Mouse (Mus musculus) liver, embryonic 16.5 days (tissue): Measurements from ENCODE around the gene Cdc42se1. TPM values are rescaled to one million over a fixed set of nuclear protein-coding genes. Genes with fewer than 3 reads are reported as not detected.
A peak's percentile ranks its signal among the peaks of the same experiment; 100 is the strongest.

Source experiments
- ATAC-seq: fragments of 200-750 bp; cut with Nextera tagmentation; 2 replicates; pipeline ENCODE4 v1.8.0; 2017; ENCODE audit warnings: low read depth, mild to moderate bottlenecking, moderate number of reproducible peaks, moderate library complexity
- H3K27ac ChIP-seq: fragments of 300-500 bp; sonication (generic); 2 replicates; pipeline ENCODE4 v1.5.1; 2014; ENCODE audit warnings: mild to moderate bottlenecking, low read length
- H3K27me3 ChIP-seq: fragments of 300-500 bp; sonication (generic); 2 replicates; pipeline ENCODE4 v1.6.1; 2014; ENCODE audit warnings: low read depth, low read length, mixed read lengths; ENCODE audit not compliant: control insufficient read depth, insufficient read depth
- H3K36me3 ChIP-seq: fragments of 300-500 bp; sonication (generic); 2 replicates; pipeline ENCODE4 v1.6.1; 2014; ENCODE audit warnings: mild to moderate bottlenecking; ENCODE audit not compliant: control insufficient read depth, insufficient read depth
- H3K4me1 ChIP-seq: fragments of 300-500 bp; sonication (generic); 2 replicates; pipeline ENCODE4 v1.6.1; 2014; ENCODE audit warnings: low read depth, low read length, mixed read lengths; ENCODE audit not compliant: control insufficient read depth
- H3K4me2 ChIP-seq: fragments of 300-500 bp; sonication (generic); 2 replicates; pipeline ENCODE4 v1.6.1; 2014; ENCODE audit warnings: low read depth, low read length, mixed read lengths
- H3K4me3 ChIP-seq: fragments of 300-500 bp; sonication (generic); 2 replicates; pipeline ENCODE4 v1.5.1; 2014; ENCODE audit warnings: low read depth, mild to moderate bottlenecking, low read length
- H3K9ac ChIP-seq: fragments of 300-500 bp; sonication (generic); 2 replicates; pipeline ENCODE4 v1.6.1; 2014; ENCODE audit warnings: low read depth, low read length
- H3K9me3 ChIP-seq: fragments of 300-500 bp; sonication (generic); replicated peaks from 2 replicates; pipeline ENCODE4 v1.6.1; 2016; ENCODE audit warnings: low read length; ENCODE audit not compliant: control insufficient read depth
- WGBS: fragments of 180-500 bp; shearing (Covaris S2); extraction: QIAGEN DNeasy Blood & Tissue Kit; methylation state at CpG from one replicate; pipeline ENCODE4 v1.1.7; 2014; ENCODE audit not compliant: insufficient replicate concordance; 5-methylcytosine and 5-hydroxymethylcytosine counted together
- polyA plus RNA-seq: library from polyadenylated mRNA; unstranded; fragments of >200 nt; fragmentation: Nextera tagmentation; extraction: Ambion mirVana; gene quantifications from 2 replicates; pipeline ENCODE4 v1.2.1, GENCODE M21; 2015

The Cdc42se1 gene
- 36.4 and 37.3 TPM in 2 replicates for polyA plus RNA-seq

DNA sequence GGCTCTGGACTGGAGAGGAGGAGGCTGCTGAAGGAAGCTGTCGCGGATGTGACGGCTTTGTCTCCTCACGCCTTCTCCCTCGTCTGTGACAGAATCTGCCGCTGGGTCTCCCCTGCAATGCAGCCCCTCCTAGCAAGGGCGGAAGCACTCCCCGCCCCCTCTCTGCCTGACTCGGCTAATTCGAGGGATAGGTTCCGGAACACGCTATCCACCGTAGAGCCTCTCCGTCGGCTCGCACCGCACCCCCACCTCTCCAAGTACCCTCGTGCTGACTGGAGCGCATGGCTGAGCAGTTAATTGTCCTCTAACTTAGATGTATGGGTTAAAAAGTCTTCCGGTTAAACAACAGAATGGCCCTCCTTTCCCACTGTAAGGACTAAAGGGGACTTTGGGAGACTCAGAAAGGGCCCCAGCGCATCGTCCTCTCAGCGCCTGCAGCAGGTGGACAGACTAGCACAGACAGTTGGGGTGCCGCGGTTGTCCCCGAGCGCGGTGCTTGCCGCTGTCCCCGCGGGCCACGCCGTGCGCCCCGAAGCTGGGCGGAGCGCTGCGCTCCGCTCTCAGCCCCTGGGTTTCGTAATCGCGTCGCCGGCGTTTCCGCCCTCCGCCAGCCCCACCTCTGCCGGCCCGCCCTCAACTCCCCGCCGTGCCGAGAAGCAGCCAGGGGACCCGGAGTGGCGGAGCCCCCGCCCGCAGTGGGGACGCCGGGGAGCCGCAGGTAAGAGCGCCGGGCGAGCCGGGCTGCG is at the start of gene Cdc42se1:
TSS of gene Cdc42se1 (plus strand) at position 585 of the 746 bp plus-strand sequence.
- Histone ChIP-seq H3K36me3 (peaks cover 15% of the 10 kb centered on the region), H3K27ac (peak within 1 kb of the TSS; percentile 90), H3K4me2 (peak within 1 kb of the TSS; percentile 99), H3K4me1 (peaks cover 34% of the 10 kb centered on the region), H3K27me3 (no peaks in the 10 kb centered on the region), H3K9ac (peak within 1 kb of the TSS; percentile 78), H3K4me3 (peak within 1 kb of the TSS; percentile 73), H3K9me3 (no peaks in the 10 kb centered on the region)
- peak; percentile 92 for ATAC-seq
- under 1% methylated on average over 64 of the region's 64 CpGs for WGBS

DNA sequence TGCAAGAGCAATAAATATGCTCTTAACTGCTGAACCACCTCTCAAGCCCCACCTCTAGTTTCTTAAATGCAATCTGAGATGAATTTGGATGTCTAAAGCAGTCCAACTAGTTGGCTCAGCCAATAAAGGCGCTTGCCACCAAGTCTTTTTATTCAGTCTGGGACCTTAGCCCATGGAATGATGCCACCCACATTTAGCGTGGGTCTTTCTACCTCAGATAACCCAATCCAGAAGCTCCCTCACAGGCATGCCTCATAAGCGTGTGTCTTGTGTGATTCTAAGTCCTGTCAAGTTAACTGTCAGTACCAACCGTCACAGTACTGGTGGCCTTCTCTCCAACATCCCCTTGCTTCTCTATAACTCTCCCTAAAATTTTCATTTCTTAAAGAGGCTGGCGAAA is 49.6 kb upstream of the Cdc42se1 start:
- Histone ChIP-seq H3K9ac (no peak overlapping the region), H3K4me2 (no peak overlapping the region), H3K36me3 (peaks cover 9% of the 10 kb centered on the region), H3K4me3 (no peak overlapping the region), H3K27me3 (peaks cover 8% of the 10 kb centered on the region), H3K9me3 (no peaks in the 10 kb centered on the region), H3K4me1 (peaks cover 2% of the 10 kb centered on the region), H3K27ac (no peak overlapping the region)
- 65% methylated on average over 5 of the region's 5 CpGs for WGBS
- ATAC-seq, result no peak

DNA sequence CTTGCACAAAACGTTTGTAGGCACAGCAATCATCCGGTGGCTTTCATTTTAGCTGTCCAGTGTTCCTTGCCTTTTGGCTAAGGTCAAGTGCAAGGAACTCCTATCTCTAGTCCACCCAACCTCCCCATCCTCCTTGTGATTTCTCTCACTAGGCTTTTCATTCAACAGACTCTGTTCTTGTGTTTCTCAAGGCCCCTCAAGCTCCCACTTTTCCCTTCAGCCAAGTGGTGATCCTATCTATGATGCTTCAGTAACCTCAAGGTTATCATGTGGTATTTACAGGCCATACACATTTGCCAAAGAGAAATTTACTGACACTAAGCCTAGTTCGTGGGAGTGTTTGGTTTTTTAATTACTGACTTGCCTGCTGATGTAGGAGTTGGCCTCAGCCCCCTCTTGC is 48.6 kb upstream of the Cdc42se1 start:
- peaks cover 3% of the 10 kb centered on the region; the same call in 1 of the 2 replicates for H3K27me3 ChIP-seq
- H3K27ac ChIP-seq, result no peak overlapping the region
- ATAC-seq, result no peak
- WGBS, result 55% methylated on average over 3 of the region's 3 CpGs
- peaks cover 19% of the 10 kb centered on the region for H3K36me3 ChIP-seq
- no peaks in the 10 kb centered on the region for H3K4me1 ChIP-seq
- H3K9ac ChIP-seq, result no peak overlapping the region
- no peak overlapping the region for H3K4me3 ChIP-seq
- no peak overlapping the region for H3K4me2 ChIP-seq
- no peaks in the 10 kb centered on the region for H3K9me3 ChIP-seq

- H3K9me3 ChIP-seq, result no peaks in the 10 kb centered on the region
- H3K27ac ChIP-seq, result no peak overlapping the region
- H3K4me3 ChIP-seq, result no peak overlapping the region
- ATAC-seq, result no peak
- 49% methylated on average over 1 of the region's 1 CpGs for WGBS
- H3K4me2 ChIP-seq, result no peak overlapping the region
- peaks cover 35% of the 10 kb centered on the region for H3K36me3 ChIP-seq
- H3K27me3 ChIP-seq, result no peaks in the 10 kb centered on the region
- no peak overlapping the region for H3K9ac ChIP-seq
- H3K4me1 ChIP-seq, result no peaks in the 10 kb centered on the region
These were observed 46.7 kb upstream of the Cdc42se1 start for GRCm38 (mm10) chr3:95181841-95182240.

DNA sequence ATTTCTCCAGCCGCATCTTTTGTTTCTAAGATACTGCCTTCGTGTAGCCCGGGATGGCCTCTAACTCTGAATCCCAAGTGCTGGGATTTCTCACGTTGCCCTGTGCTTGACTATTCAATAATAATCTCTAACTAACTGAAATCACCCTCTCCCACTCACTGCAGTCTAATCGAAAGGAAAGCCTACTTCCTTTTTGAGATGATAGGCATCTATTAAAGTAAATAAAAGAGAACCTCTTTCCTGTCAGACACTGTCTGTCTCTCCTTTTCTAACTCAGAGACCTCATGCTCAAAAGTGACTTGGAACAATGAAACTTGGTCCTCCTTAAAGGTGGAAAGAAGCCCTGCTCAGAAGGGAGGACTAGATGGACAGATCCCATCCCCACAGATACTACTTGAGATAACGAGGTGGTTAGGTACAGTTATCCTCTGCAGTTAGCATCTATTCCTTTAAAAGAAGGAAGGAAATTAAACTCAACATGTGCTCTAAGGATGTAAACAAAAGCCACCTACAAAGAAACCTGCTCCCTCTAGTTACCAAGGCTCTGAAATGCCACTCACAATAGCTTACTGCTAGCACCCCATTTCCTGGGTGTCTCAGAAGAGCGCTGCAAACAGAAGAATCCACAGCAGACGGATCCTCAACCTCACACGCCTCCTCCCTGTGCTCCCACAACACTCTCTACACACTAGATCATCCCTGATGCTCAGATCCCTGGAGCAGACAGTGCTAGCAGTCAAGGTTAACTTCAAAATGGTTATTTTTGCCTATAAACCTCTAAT is 43.5 kb upstream of the Cdc42se1 start:
- Histone ChIP-seq H3K9ac (no peak overlapping the region), H3K4me3 (no peak overlapping the region), H3K9me3 (no peaks in the 10 kb centered on the region), H3K27me3 (no peaks in the 10 kb centered on the region), H3K36me3 (peaks cover 63% of the 10 kb centered on the region), H3K4me1 (no peaks in the 10 kb centered on the region), H3K27ac (no peak overlapping the region), H3K4me2 (no peak overlapping the region)
- 78% methylated on average over 9 of the region's 9 CpGs for WGBS
- no peak for ATAC-seq

DNA sequence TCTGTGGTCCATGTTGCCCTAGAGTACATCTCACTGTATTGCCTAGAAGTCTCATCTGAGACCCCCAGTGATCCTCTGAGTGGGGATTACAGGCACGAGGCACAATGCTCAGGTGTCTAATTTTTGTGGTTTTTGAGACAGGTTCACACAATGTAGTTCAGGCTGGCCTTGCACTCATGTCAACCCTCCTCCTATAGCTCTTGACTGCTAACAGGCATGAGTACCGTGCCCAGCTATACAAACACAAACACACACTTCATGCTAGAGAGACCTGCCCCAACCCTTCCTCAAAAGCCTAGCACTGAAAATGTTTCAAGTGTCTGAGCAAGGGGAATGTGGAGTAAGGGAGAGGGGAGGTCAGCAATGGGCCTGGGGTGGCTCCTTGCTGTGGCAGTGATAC is 42.4 kb upstream of the Cdc42se1 start:
- no peak for ATAC-seq
- Histone ChIP-seq H3K27ac (no peak overlapping the region), H3K4me1 (no peaks in the 10 kb centered on the region), H3K9me3 (no peaks in the 10 kb centered on the region), H3K4me3 (no peak overlapping the region), H3K4me2 (no peak overlapping the region), H3K36me3 (peaks cover 68% of the 10 kb centered on the region), H3K9ac (no peak overlapping the region), H3K27me3 (no peaks in the 10 kb centered on the region)
- WGBS, result 86% methylated on average over 2 of the region's 2 CpGs

GRCm38 (mm10) chr3:95186888-95187287 is 41.6 kb upstream of the Cdc42se1 start:
- H3K36me3 ChIP-seq, result peaks cover 68% of the 10 kb centered on the region
- H3K27me3 ChIP-seq, result no peaks in the 10 kb centered on the region
- H3K27ac ChIP-seq, result no peak overlapping the region
- no peak for ATAC-seq
- H3K9me3 ChIP-seq, result no peaks in the 10 kb centered on the region
- H3K4me3 ChIP-seq, result no peak overlapping the region
- 89% methylated on average over 6 of the region's 6 CpGs for WGBS
- no peak overlapping the region for H3K9ac ChIP-seq
- H3K4me2 ChIP-seq, result no peak overlapping the region
- H3K4me1 ChIP-seq, result no peaks in the 10 kb centered on the region

- Histone ChIP-seq H3K4me3 (no peak overlapping the region), H3K27me3 (no peaks in the 10 kb centered on the region), H3K36me3 (peaks cover 54% of the 10 kb centered on the region), H3K4me1 (no peaks in the 10 kb centered on the region), H3K27ac (no peak overlapping the region), H3K4me2 (no peak overlapping the region), H3K9me3 (no peaks in the 10 kb centered on the region), H3K9ac (no peak overlapping the region)
- WGBS, result 81% methylated on average over 6 of the region's 6 CpGs
- no peak for ATAC-seq
These were observed 33.8 kb upstream of the Cdc42se1 start for GRCm38 (mm10) chr3:95194721-95195135.

- no peak overlapping the region for H3K27ac ChIP-seq
- H3K4me3 ChIP-seq, result no peak overlapping the region
- H3K4me1 ChIP-seq, result no peaks in the 10 kb centered on the region
- H3K36me3 ChIP-seq, result peaks cover 56% of the 10 kb centered on the region
- H3K4me2 ChIP-seq, result no peak overlapping the region
- H3K27me3 ChIP-seq, result no peaks in the 10 kb centered on the region
- ATAC-seq, result no peak
- no peaks in the 10 kb centered on the region for H3K9me3 ChIP-seq
- no peak overlapping the region for H3K9ac ChIP-seq
- 80% methylated on average over 2 of the region's 2 CpGs for WGBS
These were observed 32.8 kb upstream of the Cdc42se1 start for GRCm38 (mm10) chr3:95195772-95196171.
